Mouse (Mus musculus) monocyte, adult 2 months (primary cell): ENCODE results near the gene Elobl.
A peak's percentile ranks its signal among the peaks of the same experiment; 100 is the strongest.
"Not testable (repeated sequence)": the region's sequence is repeated elsewhere in the genome, so short reads cannot be mapped to it uniquely, and the experiment has no call there.

Experiments used
- DNase-seq, 2 experiments: peaks; one replicate each; pipeline ENCODE4 v3.0.0; 2022; ENCODE audit warnings: low spot score in 2 of 2, low read depth in 1 of 2

Elobl gene

GRCm38 (mm10) chr11:88966881-88967361 is at the start of gene Elobl:
TSS of gene Elobl (minus strand) at chr11:88966931.
- DNase-seq: no peak

- no peak for DNase-seq
These were observed 45.5 kb upstream of the Elobl start for GRCm38 (mm10) chr11:89012241-89012640.

DNA sequence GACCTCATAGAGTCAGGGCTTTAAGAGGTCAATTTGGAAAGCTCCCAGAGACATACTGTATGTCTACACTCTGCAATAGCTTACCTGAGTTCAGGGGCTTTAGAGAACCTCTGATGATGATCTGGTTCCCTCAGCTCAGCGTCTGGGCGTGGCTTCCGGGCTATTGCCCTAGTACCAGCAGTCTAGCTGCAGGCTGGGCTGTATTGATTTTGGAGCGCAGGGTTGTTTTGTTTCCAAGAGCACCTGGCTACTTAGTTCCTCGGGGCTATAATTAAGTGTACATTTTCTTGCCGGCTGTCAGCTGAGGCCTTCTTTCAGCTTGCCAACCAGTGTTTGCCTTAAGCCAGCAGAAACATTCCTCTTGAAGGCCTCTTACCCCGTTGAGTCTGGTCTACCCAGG is 42.8 kb upstream of the Elobl start:
- no peak for DNase-seq

GRCm38 (mm10) chr11:89009066-89009465 is 42.3 kb upstream of the Elobl start:
- no peak for DNase-seq

DNA sequence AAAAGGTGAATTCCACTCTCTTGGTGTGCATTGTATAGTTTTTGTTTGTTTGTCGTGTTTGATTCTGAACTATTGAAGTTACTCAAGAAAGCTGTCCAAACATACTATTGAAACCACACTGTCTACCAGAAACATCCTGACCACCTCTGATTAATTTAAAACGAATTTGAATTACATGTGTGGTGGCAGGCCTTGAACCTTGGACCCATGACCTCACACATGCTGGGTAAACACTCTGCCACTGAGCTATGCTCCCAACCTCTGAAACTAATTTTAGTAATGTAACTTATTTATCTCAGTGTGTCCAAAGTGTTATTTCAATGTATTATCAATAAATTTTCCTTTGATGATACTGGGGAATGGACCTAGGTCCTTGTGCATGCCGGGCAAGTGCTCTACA is 40.9 kb upstream of the Elobl start:
- no peak for DNase-seq

DNA sequence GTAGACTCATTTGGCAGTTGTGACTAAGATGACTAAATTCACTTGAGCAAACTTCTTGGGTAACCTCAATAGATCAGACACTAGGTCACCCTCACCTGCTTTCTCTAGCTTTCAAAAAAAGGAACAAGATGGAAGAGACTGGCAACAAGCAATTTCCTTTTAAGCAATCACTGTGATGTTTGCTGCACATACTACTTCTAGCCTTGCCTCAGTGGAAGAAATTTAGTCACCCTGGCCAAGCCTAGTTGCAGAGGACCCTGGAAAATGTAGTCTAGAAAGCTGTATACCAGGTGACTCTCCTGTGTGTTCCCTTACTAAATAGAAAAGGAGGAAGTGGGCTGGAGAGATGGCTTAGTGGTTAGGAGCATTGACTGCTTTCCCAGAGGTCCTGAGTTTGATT is 39.7 kb upstream of the Elobl start:
- DNase-seq: no peak

DNA sequence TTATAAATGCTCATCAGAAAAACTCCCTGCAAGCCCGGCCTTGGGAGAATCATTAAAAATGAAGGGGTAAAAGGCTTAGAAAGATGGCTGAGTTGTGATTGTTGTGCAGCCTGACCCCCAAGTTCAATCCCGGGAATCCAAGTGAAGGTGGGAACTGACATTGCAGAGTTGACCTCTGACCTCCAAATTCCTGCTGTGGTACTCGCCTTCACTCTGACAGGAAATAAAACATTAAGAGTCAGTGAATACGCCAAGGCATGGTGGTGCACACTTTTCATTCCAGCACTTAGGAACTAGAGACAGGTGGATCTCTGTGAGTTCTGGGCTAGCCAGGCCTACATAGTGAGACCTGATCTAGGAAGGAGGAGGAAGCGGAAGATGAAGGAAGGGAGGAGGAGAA is 38.7 kb upstream of the Elobl start:
- DNase-seq: no peak

- DNase-seq: no peak
These were observed 37.0 kb upstream of the Elobl start for GRCm38 (mm10) chr11:89003726-89004125.

GRCm38 (mm10) chr11:89003078-89003477 is 36.3 kb upstream of the Elobl start:
- DNase-seq: no peak

DNA sequence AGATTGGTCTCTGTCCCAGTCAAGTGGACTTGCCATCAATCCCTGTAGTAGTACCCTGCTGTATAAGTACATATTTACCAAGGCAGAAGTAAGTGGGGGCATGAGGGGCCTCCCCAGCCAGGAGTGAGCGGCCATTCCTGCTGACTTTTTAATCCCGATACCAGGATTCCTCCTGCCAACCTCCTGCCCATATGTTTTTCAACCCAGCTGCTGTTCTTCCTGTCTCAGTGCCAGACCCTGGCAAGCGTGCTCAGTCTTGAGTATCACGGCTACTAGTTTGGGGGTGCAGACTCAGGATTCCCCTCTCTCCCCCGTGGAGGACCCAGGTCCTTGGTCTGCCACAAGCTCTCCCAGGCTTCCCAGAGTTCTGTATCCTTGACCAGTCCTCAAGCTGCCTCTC is 35.9 kb upstream of the Elobl start:
- no peak for DNase-seq

DNA sequence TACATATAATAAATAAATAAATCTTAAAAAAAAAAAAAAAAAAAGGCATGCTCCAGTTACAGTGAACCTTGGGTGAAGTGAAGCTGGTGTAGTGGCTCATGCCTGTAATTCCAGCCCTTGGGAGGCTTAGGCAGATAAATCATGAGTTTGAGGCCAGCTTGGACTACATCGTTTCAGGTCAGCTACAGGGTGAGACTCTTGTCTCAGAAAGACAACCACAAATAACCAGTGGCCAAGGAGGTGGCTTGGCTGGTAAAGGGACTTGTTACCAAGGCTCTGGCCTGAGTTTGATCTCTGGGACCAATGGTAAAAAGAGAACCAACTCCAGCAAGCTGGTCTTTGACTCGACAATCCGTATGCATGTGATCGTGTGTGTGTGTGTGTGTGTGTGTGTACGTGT is 35.3 kb upstream of the Elobl start:
- no peak for DNase-seq

DNA sequence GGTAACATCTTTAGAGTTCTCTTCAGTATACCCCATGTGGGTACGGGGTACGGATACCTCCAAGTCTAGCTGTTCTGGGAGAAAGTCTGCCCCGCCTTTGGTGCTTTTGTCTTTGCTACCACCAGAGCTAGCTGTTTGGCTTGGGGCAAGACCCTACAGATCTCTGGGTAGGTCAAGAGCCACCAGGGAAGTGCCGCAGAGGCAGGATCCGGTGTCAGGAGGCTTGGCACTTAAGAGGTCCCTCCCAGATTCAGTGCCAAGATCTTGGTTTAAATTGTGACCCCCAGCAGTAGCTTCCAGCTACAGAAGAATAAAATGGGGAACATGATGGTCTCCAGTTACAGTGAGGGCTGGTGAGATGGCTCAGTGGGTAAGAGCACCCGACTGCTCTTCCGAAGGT is 34.8 kb upstream of the Elobl start:
- no peak for DNase-seq

DNA sequence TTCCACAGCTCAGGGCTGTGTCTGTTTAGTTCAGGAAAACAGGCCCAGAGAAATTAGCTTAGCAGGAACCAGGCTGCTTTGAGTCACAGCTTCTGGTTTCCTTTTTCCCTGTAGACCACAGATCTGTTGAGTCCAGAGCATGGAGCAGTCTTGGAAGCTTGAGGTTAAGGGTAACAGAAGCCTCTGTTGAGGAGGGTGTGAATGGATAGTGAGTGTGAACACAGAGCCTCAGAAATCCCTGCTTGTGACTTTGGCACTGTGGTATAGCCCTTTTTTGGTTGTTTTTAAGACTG is 33.7 kb upstream of the Elobl start:
- DNase-seq: no peak

DNA sequence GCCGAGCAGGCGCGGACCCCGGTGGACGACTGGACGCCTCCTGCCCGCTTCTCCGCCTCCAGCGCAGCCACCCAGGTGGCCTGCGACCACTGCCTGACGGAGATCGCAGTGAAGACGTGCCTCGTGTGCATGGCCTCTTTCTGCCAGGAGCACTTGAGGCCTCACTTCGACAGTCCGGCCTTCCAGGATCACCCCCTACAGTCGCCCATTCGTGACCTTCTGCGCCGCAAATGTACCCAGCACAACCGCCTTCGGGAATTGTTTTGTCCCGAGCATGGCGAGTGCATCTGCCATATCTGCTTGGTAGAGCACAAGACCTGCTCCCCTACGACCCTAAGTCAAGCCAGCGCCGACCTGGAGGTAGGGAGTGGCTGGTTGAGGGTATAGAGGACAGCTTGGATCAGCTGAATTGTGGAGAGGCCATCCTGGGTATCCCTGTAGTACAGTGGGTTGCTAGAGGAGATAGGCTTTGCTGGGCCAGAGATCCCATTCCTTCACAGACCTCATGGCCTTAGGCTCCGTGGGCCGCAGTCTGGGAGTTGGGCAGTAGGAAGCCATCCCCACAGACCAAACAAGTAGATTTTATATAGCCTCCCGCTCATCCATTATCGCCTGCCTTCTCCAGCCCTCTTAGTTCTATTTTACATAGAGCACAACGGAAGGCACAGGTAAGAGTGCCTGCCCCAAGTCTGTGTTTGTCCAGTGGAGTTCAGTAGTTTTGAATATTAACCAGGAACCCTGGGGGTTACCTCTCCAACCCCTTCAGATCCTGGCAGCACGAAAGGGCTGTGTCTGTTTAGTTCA is 33.2 kb upstream of the Elobl start:
- DNase-seq: no peak

DNA sequence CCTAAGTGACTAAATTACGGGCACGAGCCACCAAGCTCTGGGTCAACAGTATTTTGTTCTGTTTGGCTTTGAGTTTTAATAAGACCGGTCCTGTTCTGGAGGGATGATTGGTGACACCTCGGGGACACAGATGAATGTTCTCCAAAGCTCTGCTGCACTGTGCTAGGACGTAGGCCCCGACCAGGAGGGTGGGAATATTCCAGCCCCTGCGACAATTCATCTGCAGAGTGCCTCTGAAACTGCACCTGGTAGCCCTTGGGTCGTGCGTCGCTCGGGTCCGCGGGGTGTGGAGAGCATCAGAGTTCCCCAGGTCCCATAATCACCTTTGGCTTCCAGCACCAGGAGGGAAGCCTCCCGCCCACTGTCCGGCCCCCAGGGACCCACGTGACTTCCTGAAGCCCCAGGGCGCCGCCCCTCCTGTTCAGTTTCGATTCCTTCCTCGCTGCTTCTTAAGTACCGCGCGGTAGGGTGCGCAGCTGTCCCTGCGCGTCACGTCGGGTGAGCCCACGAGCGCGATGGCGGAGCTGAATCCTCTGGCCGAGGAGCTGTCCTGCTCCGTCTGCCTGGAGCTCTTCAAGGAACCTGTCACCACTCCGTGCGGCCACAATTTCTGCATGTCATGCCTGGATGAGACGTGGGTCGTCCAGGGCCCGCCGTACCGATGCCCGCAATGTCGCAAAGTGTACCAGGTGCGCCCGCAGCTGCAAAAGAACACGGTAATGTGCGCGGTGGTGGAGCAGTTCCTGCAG is 32.4 kb upstream of the Elobl start, which contains the start of gene Trim25:
Gene Trim25 (plus strand): TSS at position 403 of the 749 bp plus-strand sequence.
- DNase-seq: peak; percentile 83 to 90

GRCm38 (mm10) chr11:88998406-88998805 is 31.7 kb upstream of the Elobl start:
- DNase-seq: no peak

DNA sequence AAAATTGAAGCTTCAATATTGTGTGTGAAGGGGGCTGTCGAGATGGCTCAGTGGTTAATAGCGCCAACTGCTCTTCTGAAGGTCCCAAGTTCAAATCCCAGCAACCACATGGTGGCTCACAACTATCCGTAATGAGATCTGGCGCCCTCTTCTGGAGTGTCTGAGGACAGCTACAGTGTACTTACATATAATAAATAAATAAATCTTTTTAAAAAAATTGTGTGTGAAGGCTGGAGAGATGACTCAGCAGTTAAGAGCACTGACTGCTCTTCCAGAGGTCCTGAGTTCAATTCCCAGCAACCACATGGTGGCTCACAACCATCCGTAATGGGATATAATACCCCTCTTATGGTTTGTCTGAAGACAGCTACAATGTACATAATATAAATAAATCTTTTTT is 30.6 kb upstream of the Elobl start:
- not testable (repeated sequence) for DNase-seq

- no peak for DNase-seq
These were observed 29.7 kb upstream of the Elobl start for GRCm38 (mm10) chr11:88996427-88996826.

DNA sequence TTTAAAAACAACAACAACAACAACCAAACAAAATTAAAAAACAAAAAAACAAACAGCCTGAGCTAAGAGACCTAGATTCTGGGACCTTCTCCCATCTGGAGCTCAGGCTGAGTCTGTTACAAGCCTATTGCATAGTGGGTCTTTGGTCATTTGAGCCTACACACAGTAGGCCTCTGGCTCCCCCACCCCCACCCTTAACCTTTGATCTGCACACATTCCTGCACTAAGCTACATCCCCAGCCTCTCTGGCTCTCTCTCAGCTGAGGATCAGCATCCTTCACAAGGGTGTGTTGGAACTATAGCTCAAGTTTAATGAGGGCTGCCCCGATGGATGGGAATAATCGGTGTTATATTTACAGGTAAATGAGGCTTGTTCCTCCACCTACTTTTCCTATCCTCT is 28.9 kb upstream of the Elobl start:
- no peak for DNase-seq

- DNase-seq: no peak
These were observed 27.8 kb upstream of the Elobl start for GRCm38 (mm10) chr11:88994492-88994891.

- DNase-seq: peak; percentile 30 to 70
These were observed 26.9 kb upstream of the Elobl start for GRCm38 (mm10) chr11:88993625-88994024.

- DNase-seq: no peak
These were observed 26.5 kb upstream of the Elobl start for GRCm38 (mm10) chr11:88993186-88993585.

- no peak for DNase-seq
These were observed 22.8 kb upstream of the Elobl start for GRCm38 (mm10) chr11:88989530-88989929.
